Mouse (Mus musculus): Measurements from ENCODE around the gene Ttc4. TPM values are rescaled to one million over a fixed set of nuclear protein-coding genes. Genes with fewer than 3 reads are reported as not detected.

Ttc4 gene
- polyA plus RNA-seq, 1 experiment = 34.7 TPM

DNA sequence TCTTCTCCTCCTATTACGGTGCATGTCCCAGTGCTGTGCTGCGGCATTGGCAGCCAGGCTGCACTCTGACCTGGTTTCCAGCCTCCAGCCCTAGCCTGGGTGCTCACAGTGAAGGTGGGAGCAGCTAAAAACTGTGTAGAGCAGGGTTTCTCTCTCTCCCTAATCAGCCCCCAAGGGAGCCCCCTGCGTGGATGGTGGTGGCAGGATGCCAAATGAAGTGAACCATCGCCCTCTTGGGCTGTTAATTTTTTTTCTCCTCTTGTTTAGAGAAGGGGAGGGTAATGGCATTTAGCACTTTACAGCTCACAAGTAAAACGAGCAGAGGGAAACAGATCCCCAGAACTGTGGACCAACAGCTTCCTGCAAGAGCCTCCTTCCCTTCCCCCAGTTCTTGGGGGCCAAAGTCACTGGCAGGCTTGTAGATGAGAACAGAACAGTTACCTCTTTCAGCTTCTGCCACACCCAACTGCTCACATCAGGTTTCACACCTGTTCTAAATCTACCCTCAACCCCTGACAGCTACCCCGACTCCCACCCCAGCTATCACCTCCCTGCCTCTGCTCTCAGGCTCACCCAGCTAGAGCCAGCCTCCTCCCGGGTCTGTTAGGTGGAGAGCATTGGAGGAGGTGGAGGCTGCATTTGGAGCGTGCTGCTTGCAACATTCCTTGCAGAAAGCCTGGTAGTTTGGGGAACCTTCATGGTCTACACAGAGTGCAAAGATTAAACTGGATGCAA, 35.1 kb downstream of the Ttc4 start:
- H3K4me1 ChIP-seq (ENCODE audit: control insufficient read depth, insufficient read depth, insufficient read length) = no peaks in the 10 kb centered on the region
- no peak for DNase-seq (ENCODE audit: low read depth in 1 of 2, low spot score in 2 of 2)
- WGBS = 25% methylated on average over 8 of the region's 8 CpGs
- TF ChIP-seq POLR2A (IDR thresholded peaks at IDR 0.05; ENCODE audit: low read depth, low read length) = no peak
- TF ChIP-seq CTCF (IDR thresholded peaks at IDR 0.05; ENCODE audit: extremely low read depth, insufficient read depth, insufficient read length, insufficient replicate concordance) = no peak
- H3K36me3 ChIP-seq (ENCODE audit: control insufficient read depth, insufficient read depth, low read length) = no peaks in the 10 kb centered on the region
- no peaks in the 10 kb centered on the region for H3K27me3 ChIP-seq (ENCODE audit: control insufficient read depth, insufficient read depth, low read length)
- H3K4me3 ChIP-seq (ENCODE audit: extremely low read depth, insufficient read depth, insufficient read length) = no peak overlapping the region
- H3K27ac ChIP-seq (ENCODE audit: insufficient read depth, low read length) = no peak overlapping the region

DNA sequence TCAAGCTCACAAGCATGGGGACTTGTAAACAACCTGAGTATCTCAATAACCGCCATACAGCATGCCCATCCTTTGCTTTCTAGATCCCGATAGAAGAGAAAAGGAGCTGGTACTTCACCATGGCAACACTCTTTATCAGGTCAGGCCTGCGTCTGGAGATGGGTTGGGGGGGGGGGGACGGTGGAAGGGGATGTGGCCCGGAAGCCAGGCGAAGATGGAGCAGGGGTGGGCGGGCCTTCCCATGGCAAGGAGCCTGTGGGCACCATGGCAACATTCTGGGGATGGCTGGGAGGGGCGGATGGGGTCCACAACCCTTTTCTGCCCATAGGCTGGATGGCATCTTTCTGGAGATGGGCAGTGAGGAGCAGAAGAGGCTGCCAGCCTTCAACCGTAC, 44.7 kb downstream of the Ttc4 start:
- H3K4me3 ChIP-seq (ENCODE audit: extremely low read depth, insufficient read depth, insufficient read length) = no peak overlapping the region
- H3K36me3 ChIP-seq (ENCODE audit: control insufficient read depth, insufficient read depth, low read length) = no peaks in the 10 kb centered on the region
- no peak overlapping the region for H3K27ac ChIP-seq (ENCODE audit: insufficient read depth, low read length)
- H3K27me3 ChIP-seq (ENCODE audit: control insufficient read depth, insufficient read depth, low read length) = no peaks in the 10 kb centered on the region
- no peak for DNase-seq (ENCODE audit: low read depth in 1 of 2, low spot score in 2 of 2)
- WGBS = 59% methylated on average over 9 of the region's 9 CpGs
- H3K4me1 ChIP-seq (ENCODE audit: control insufficient read depth, insufficient read depth, insufficient read length) = no peaks in the 10 kb centered on the region
- TF ChIP-seq CTCF (IDR thresholded peaks at IDR 0.05; ENCODE audit: extremely low read depth, insufficient read depth, insufficient read length, insufficient replicate concordance) (no peak), POLR2A (IDR thresholded peaks at IDR 0.05; ENCODE audit: low read depth, low read length) (no peak)

DNA sequence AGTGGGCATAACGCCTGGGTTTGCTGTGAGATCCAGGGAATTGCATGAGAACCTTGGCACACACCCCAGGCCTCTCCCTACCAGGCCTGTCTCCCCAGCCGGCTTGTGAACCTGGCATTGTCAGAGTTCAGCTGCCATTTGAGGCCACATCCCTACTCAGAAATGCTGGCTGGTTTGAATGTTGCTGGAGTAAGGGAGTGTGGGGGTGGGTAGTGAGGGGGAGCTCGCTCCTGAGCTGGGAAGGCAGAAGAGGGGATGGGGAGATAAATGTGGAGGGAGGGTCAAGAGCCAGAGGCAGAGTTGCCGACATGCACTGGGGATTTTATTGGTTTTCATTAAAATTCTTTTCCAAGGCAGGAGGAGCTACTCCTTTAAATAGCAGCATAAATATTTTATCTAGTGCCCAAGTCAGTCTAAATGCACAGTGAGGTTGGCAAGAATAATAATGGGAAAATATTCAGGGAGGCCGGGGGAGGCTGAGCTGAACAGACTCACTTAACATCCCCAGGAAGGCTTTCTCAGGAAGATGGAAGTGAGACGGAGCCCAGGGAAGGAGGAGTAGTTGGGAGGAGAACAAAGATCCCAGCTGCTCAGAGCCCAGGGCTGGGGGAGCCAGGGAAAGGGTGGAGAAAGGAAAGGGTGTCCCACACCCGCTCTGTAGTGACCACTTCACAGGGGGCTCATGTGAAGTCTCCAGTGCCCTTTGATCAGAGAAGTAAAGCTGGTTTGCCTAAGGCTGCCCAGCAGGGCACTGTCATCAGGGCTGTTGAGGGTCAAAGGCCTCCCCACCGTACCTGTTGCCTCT, 45.3 kb downstream of the Ttc4 start:
- no peak for TF ChIP-seq CTCF (IDR thresholded peaks at IDR 0.05; ENCODE audit: extremely low read depth, insufficient read depth, insufficient read length, insufficient replicate concordance)
- no peak for TF ChIP-seq POLR2A (IDR thresholded peaks at IDR 0.05; ENCODE audit: low read depth, low read length)
- Histone ChIP-seq H3K27me3 (ENCODE audit: control insufficient read depth, insufficient read depth, low read length) (no peaks in the 10 kb centered on the region), H3K4me3 (ENCODE audit: extremely low read depth, insufficient read depth, insufficient read length) (no peak overlapping the region), H3K27ac (ENCODE audit: insufficient read depth, low read length) (no peak overlapping the region), H3K4me1 (ENCODE audit: control insufficient read depth, insufficient read depth, insufficient read length) (no peaks in the 10 kb centered on the region), H3K36me3 (ENCODE audit: control insufficient read depth, insufficient read depth, low read length) (no peaks in the 10 kb centered on the region)
- 74% methylated on average over 8 of the region's 8 CpGs for WGBS
- no peak for DNase-seq (ENCODE audit: low read depth in 1 of 2, low spot score in 2 of 2)

DNA sequence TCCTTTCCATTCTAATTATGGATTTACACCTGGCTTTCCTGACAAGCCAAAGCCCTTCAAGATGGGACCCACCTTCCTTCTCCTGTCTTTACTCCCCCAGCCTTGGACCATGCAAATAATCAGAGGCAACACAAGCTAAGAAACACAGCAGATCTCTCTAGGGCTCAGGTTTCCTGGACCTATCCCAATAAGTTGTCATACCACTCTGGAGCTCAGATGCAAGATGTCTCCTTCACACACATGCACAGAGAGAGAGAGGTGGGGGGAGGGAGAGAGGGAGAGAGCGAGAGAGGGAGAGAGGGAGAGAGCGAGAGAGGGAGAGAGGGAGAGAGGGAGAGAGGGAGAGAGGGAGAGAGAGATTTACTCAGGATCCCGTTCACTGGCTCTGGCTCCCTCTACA, 46.4 kb downstream of the Ttc4 start:
- no peak for TF ChIP-seq POLR2A (IDR thresholded peaks at IDR 0.05; ENCODE audit: low read depth, low read length)
- no peak for TF ChIP-seq CTCF (IDR thresholded peaks at IDR 0.05; ENCODE audit: extremely low read depth, insufficient read depth, insufficient read length, insufficient replicate concordance)
- H3K4me1 ChIP-seq (ENCODE audit: control insufficient read depth, insufficient read depth, insufficient read length) = no peaks in the 10 kb centered on the region
- no peak overlapping the region for H3K27ac ChIP-seq (ENCODE audit: insufficient read depth, low read length)
- no peak overlapping the region for H3K4me3 ChIP-seq (ENCODE audit: extremely low read depth, insufficient read depth, insufficient read length)
- 40% methylated on average over 1 of the region's 3 CpGs for WGBS
- H3K27me3 ChIP-seq (ENCODE audit: control insufficient read depth, insufficient read depth, low read length) = no peaks in the 10 kb centered on the region
- H3K36me3 ChIP-seq (ENCODE audit: control insufficient read depth, insufficient read depth, low read length) = no peaks in the 10 kb centered on the region
- no peak for DNase-seq (ENCODE audit: low read depth in 1 of 2, low spot score in 2 of 2)

DNA sequence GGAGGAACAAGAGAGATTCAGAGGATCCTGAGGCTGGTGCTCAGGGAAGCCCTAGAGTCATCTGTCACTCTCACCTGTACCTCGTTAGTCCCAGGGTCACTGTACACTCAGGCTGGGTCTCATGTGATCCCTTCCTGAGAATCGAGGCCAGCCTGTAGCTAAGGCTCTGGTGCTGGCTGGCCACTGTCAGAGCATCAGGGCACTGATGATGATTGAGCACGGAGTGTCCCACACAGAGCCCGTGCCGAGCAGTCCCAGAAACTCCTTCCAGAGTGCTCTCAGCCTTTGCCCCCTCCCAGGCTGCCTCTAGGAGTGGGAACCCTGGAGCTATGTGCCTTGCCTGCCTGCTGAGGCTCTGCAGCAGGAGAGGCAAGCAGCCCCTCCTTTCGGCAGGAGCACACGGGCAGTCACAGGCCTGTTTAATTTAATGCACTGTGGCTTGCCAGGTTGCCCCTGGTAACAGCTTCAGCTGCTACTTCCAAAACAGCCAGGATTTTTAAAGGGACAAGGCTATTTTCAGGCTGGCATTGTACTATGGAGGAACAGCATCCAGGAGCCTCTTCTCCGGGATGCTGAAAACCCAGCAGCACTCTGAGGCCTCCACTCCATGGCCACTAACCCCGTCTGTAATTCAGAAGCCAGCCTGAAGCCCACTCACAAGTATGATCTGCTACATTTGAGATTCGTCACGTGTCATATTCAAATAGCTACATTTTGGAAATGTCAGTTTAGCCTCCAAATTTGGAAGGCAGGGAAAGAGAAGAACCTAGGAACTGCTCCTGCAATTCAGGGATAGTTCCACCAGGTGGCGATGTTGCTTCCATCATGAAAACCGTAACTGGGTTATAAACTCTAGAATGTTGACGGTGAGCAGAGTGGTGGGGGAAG, 48.2 kb downstream of the Ttc4 start:
- H3K4me3 ChIP-seq (ENCODE audit: extremely low read depth, insufficient read depth, insufficient read length) = no peak overlapping the region
- peak; percentile 23 to 34 for DNase-seq (ENCODE audit: low read depth in 1 of 2, low spot score in 2 of 2)
- no peak overlapping the region for H3K27ac ChIP-seq (ENCODE audit: insufficient read depth, low read length)
- WGBS = 38% methylated on average over 14 of the region's 14 CpGs
- no peaks in the 10 kb centered on the region for H3K36me3 ChIP-seq (ENCODE audit: control insufficient read depth, insufficient read depth, low read length)
- TF ChIP-seq POLR2A (IDR thresholded peaks at IDR 0.05; ENCODE audit: low read depth, low read length) = no peak
- TF ChIP-seq CTCF (IDR thresholded peaks at IDR 0.05; ENCODE audit: extremely low read depth, insufficient read depth, insufficient read length, insufficient replicate concordance) = peak; percentile 54; the same call in 1 of the 2 replicates
- H3K4me1 ChIP-seq (ENCODE audit: control insufficient read depth, insufficient read depth, insufficient read length) = no peaks in the 10 kb centered on the region
- no peaks in the 10 kb centered on the region for H3K27me3 ChIP-seq (ENCODE audit: control insufficient read depth, insufficient read depth, low read length)

DNA sequence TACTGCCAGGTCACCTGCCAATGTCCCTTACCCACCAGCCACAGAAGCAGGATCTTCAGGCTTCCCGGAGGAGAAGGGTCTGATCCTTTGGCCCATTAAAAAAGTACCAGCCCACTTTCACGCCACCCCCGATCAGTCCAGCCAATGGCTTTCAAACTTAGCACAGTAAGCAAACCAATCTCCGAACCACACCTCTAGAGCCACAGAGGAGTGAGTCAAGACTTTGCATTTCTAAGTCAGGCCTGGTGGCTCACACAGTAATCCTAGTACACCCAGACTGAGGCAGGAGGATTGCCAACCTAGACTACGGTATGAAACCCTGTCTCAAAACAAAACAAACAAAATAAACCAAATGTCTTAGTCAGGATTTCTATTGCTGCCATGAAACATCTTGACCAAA, 49.4 kb downstream of the Ttc4 start:
- Histone ChIP-seq H3K27me3 (ENCODE audit: control insufficient read depth, insufficient read depth, low read length) (no peaks in the 10 kb centered on the region), H3K4me3 (ENCODE audit: extremely low read depth, insufficient read depth, insufficient read length) (no peak overlapping the region), H3K36me3 (ENCODE audit: control insufficient read depth, insufficient read depth, low read length) (no peaks in the 10 kb centered on the region), H3K4me1 (ENCODE audit: control insufficient read depth, insufficient read depth, insufficient read length) (no peaks in the 10 kb centered on the region), H3K27ac (ENCODE audit: insufficient read depth, low read length) (no peak overlapping the region)
- WGBS = 73% methylated on average over 5 of the region's 5 CpGs
- no peak for DNase-seq (ENCODE audit: low read depth in 1 of 2, low spot score in 2 of 2)
- TF ChIP-seq POLR2A (IDR thresholded peaks at IDR 0.05; ENCODE audit: low read depth, low read length) (no peak), CTCF (IDR thresholded peaks at IDR 0.05; ENCODE audit: extremely low read depth, insufficient read depth, insufficient read length, insufficient replicate concordance) (no peak)

Measured in spleen, adult 2 months (tissue).